Mouse (Mus musculus) left cerebral cortex, postnatal 10 days (tissue): ENCODE data around the gene Gosr1. TPM values are rescaled to one million over a fixed set of nuclear protein-coding genes. Genes with fewer than 3 reads are reported as not detected.
A peak's percentile ranks its signal among the peaks of the same experiment; 100 is the strongest.
"Not testable (repeated sequence)": the region's sequence is repeated elsewhere in the genome, so short reads cannot be mapped to it uniquely, and the experiment has no call there.

Experiments used
- DNase-seq, 2 experiments: peaks; one replicate each; pipeline ENCODE4 v3.0.0; 2021 to 2022; ENCODE audit warnings: low spot score in 2 of 2, mixed read lengths in 1 of 2; ENCODE audit errors: extremely low spot score in 1 of 2
- intact Hi-C: fragments of 180-260 bp; cut with DNase I; formaldehyde crosslinking; loops from one replicate; pipeline ENCODE4 v1.15.1; 2025
- total RNA-seq, 2 experiments: library from RNA; stranded (reverse); gene quantifications; 2 replicates each; pipeline ENCODE4 v1.2.3; 2021

Gosr1 gene
- 10 to 100 TPM; 45.6 to 46.0 TPM for total RNA-seq

DNA sequence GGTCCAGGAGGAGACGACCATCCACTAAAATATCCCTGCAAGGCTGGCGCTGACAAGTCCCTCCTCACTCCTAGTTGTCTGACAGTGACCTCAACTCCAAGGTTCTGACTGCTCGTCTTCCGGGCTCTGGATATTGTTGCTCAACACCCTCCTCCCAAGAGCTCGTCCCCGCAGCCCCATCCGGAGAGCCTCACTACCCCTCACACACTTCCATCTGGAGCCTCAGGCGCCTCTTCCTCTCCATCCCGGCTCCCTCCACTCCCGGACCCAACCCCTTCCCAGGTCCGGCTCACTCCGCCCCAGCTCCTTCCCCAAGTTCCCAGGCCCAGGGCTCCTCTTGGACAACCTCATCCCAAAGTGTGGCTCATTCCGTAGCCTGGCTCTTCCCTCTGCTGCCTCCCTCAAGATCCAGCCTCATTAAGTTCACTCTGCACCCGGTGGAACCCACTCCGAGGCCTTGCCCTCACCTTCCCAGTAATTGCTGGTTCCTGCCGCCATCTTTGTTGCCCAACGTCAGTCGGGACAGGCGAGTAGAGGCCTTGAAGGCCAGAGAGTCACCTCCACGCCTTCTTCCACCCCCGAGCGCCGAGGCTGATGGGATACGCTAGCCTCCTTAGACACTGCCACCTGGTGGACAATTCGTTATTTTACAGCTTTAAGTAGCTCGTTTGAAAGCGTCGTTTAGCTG is at the start of gene Gosr1:
Gene Gosr1, minus strand, starts transcription at position 527 of the 688 bp plus-strand sequence.
- peak; percentile 94 for DNase-seq
- intact Hi-C loops = loop anchor here (2.0 to 5.0 kb wide), 2 partner anchors 86 to 108 kb away; partner anchors contain the start of gene Trarg1

DNA sequence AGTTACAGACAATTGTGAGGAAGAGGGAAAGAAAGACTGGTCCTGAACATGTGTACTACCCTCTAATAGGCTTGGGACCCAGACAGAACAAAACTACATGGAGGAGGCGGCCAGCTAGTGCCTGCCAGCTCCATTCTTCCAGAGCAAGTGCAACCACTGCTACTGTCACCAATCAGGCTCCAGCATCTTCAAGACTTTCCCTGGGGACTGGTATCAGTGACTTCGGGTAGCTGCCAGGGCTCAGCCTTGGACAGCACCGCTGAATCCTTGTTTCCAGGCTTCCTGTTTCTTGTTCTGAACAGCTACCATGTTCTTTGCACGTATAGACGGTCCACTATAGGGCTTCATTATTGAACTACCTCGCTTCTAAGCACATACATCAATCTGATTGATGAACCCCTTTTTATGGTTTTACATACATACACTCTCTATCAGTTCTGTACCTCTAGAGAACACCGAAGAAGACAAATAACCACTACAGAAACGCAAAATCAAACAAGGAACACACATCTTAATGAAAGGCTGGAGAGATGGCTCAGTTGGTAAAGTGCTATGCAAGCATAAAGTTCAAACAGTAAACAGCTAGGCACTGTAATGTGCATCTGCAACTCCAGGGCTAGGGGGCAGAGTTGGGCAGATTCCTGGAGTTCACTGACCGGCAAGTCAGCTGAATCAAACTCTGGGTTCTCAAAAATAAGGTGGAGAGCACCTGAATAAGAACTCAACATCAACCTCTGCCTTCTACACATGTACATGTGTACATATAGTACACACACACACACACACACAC is 47.5 kb upstream of the Gosr1 start:
- DNase-seq = peak in 1 of 2 experiments; percentile 29
- intact Hi-C loops = no loop called here

DNA sequence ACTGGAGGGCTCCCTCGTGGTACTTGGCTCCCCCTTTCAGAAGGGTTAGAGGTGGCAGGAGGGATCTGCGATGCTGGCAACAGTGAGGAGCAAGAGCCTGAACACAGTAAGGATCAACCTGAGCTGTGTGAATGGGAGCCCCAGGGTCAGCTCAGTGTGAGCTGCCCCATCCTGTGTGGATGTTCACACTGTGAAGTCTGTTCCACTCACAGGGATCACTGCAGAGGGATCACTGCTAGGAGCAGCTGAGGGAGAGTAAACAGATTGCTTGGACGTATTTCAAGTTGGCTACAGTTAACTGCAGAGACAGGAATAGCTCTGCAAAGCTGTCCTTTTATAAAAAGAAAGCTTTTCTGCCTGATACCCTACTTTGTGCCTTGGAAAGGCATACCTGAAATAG is 46.1 kb upstream of the Gosr1 start:
- intact Hi-C loops = no loop called here
- peak in 1 of 2 experiments; percentile 33 for DNase-seq

DNA sequence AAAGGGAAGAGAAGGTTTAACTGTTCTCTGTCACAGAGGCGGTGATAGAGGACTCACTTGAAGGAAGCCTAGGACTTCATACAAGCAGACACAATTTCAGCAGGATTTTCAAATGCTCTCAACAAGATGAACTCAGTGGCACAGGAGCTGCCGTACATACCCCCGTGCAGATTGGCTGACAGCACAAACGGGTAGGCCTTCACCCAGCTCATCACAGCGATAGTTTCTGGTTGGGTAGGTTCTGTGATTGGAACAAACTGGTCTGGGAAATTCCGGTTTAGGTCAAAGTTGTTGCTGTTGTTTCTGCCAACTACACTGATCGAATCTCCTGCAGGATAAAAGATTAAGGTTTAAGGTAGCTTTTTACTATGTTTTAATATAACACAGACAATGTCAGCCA is 45.2 kb upstream of the Gosr1 start:
- intact Hi-C loops = no loop called here
- no peak for DNase-seq

DNA sequence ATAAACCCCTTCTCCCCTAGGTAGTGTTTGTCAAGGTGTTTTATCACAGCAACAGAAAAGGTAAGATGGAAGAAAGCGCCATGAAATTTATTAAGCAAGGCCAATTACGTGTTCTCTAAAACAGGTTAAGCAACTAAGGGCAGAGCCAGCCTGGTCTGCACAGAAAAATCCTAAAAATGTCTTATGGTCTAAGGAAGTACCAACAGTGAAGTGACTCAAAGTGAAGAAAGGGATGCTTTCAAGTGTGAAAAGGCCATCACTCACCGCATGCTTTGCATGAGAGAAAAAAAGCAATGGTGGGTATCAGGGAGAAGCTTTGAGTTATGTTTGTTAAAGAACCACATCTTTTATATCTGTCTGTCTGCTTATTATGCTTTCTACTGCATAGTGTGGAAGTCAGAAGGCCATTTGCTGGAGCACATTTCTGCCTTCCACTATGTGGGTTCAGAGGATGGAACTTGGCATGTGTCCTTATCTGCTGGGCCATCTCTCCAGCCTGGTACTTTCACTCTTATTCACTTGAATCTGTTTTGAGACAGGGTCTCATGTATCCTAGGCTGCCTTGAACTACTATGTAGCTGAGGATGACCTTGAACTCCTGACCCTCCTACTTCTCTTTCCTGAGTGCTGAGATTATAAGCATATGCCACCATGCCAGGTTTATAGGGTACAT is 43.8 kb upstream of the Gosr1 start:
- DNase-seq = no peak
- intact Hi-C loops = no loop called here

DNA sequence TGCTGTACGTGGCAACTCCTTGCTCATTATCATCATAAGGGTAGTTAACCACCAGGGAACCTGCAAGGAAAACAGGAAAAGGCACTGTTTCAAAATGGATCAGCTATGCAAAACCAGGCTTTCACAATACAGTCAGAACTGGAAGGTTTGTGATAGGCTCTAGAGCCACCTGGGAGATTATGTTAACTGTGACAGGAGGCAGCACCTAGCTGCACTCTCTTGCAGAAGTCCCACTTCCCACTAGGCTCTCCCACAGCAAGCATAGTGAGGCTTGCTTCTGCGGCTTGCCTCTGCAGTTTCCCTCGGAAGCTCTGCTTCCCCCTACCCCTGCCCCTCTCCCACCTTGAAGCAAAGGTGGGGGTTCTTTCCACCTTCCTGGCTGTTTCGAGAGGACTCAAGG is 42.6 kb upstream of the Gosr1 start:
- intact Hi-C loops = no loop called here
- no peak for DNase-seq

DNA sequence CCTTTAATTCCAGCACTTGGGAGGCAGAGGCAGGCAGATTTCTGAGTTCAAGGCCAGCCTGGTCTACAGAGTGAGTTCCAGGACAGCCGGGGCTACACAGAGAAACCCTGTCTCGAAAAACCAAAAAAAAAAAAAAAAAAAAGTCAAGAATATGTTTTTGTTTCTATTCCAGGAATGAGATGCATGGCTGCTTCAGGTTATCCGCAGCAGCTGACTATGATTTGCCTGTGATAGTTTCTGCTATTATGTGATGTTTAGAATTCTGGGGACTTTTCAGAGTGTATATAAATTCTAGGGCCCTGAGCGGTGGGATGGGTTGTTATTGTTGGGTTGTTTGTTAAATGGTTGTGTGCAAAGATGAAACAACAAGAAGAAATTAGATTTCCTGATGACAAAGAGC is 41.7 kb upstream of the Gosr1 start:
- DNase-seq, intact Hi-C loops: not testable (repeated sequence)

DNA sequence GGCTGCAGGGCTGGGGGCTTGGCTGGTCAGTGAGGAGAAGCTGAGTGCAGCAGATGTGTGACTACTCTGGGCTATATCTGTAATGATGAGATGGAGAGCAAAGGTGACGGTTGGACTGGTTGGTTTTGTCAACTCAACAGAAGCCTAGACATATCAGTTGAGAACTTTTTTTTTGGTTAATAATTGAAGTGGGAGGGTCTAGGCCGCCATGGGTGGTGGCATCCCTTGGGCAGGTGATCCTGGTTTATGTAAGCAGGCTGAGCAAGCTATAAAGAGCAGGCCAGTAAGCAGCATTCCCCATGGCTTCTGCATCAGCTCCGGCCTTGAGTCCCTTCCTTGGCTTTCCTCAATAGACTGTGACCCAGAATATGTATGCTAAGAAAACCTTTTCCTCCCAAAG is 39.9 kb upstream of the Gosr1 start:
- intact Hi-C loops = no loop called here
- DNase-seq = no peak

DNA sequence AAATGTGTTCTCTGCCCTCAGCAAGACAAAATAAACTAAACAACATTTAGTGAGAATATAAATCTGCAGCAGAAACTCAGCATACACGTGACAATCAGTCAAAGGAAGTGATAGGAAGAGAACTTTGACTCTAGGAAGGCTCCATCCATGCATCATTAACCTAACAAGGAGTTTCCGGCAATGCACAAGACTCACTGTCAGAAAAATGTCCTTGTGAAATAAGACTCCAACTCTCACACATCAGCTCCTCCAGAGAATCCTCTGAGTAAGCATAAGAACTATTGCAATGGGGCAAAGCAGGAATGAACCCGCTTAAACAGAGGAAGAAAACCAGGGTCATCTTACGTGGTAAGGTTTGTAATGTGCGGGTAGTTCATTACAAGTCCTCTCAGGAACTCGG is 33.9 kb upstream of the Gosr1 start:
- intact Hi-C loops = no loop called here
- no peak for DNase-seq

DNA sequence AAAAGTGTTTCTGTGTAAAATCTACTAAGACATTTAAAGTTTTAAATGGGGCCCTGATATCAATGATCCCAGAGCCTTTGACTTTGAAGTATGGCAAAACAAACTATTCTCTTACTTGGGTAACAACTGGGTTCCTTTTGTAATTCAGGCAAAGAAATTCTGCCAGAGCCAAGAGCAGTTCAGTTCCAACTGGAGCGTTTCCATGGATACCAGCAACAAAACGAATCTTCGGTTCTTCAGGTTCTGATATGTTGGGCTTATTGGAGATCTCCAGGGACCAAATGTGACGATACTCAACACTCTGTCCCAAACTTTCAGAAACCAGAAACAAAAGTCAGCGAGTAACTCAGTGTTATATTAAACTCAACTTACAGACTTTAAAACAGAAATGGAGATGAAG is 31.9 kb upstream of the Gosr1 start:
- no peak for DNase-seq

DNA sequence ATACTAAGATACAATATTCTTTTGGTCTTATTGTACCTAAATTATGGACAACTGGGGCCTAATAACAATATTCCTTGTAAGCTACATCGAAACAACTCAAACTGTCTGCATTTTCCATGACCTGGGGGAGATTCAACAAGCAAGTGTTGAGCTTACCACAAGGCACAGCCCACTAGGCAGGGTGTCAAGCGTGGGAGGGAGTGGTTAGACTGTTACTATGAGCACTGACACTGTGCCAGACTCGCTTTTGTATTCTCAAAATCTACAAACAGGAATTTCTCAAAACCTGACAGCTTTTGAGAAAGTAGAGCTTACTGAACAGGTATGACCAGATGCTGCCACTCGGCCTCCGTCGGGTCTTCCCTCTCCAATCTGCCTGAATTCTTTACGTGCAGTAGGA is 28.0 kb upstream of the Gosr1 start:
- intact Hi-C loops = no loop called here
- DNase-seq = no peak

More for the DNA sequence above, 31.9 kb upstream of the Gosr1 start:
- intact Hi-C loops = no loop called here

DNA sequence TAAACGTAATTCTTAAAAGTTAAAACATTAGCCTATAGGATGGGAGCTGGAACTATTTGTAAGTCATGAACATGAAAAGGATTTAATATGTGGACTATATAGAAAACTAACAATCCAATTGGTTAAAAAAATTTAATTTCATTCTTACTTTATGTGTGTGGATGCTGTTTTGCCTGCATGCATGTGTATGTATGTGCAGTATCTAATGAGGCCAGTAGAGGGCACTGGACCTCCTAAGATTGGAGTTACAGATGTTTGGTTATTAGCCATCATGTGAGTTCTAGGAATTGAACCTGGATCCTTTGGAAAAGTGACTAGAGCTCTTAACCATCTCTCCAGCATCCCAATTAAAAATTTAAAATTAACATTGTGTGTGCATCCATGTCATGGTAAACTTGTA is 25.9 kb upstream of the Gosr1 start:
- DNase-seq = peak; percentile 24 to 37
- intact Hi-C loops = loop anchor here (5.0 kb wide), 2 partner anchors 103 to 158 kb away; no protein-coding TSS in a partner anchor

DNA sequence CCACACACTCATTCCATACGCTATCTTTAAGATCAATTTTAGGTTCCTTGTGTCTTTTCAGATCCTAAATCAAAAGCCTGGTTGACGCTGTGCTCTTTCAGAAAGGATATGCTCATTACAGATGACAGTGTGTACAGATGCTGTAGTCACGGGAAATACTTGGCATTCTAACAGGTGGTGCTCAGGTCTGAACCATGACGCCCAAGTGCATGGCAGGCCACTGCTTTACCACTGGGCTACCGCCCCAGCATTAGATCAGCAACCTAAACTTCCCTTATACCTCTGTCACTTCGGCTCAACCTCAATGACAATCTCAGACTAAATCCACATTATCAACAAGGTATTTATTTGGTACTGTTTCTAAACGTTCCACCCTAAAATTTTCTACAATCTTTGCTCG is 12.2 kb upstream of the Gosr1 start:
- intact Hi-C loops = no loop called here
- no peak for DNase-seq

DNA sequence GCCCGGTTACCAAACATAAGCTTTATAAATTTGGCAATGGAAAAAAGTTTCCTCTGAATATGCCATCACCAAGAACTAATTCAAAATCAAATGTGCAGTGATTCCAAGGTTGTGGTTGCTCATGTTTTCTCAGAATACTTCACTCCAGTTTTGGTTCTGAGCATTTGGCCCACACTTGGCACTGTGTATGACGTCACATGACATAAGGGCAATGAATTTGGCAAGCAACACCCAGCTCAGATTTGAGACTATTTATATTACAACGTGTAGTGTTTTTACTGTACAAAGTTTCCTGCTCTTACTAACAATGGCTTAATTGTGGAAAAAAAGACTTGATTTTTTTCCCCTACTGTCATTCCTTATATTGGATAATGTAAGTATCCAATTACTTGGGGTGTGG is 10.4 kb upstream of the Gosr1 start:
- intact Hi-C loops = no loop called here
- no peak for DNase-seq

DNA sequence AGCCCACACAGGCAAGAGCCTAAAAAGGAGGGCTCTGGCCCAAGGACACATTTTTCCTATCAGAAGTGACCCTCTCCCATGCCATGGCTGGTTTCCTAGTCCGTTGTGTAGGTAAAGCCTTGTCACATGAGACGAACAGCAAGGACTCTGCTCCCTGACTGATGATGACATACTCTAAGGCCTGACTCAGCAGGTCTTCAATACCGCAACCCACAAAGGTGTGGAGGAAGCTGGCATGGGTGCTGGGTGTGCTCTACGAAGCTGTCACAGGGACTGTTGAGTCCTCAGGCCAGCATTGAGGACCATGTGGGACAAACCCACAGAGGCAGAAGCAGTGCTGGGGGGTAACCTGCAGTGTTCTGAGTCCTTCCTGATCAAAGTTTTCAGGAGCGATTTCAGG is 7.2 kb upstream of the Gosr1 start:
- DNase-seq = no peak
- intact Hi-C loops = no loop called here

DNA sequence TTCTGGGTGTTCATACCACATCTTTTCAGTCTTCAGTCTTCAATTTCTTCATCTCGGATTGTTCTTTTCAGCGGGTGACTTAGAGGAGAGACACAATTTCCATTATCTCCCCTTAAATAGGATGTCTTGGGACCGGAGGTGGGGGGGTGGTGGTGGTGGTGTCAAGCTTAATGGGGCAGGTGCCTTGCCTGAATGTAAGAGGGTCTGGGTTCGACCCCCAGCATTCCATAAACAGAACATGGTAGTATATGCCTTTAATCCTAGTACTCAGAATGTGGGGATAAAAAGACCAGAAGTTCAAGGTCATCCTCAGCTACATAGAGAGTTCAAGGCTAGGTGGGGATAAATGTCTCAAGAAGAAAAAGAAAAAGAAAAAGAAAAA is 353 bp upstream of the Gosr1 start:
- intact Hi-C loops = loop anchor here (2.0 to 5.0 kb wide), 2 partner anchors 86 to 109 kb away; partner anchors contain the start of gene Trarg1
- DNase-seq = no peak

DNA sequence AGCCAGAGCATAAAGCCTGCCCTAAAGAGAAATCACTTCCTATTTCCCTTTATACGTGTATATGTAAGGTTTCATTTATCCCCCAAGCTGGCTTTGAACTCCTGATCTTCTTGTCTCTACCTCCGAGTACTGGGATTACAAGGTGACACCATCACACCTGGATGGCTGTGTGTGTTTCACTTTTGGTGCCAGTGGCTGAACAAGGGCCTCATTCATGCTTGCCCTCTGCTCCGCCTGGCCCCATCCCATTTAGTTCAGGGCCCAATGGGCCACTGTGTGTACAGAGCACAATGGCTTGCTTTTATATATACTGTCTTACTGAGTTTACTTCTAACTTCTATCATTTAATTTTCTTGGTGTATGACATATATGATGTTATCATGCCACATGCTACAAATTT is 11.1 kb downstream of the Gosr1 start:
- intact Hi-C loops = no loop called here
- DNase-seq = no peak

DNA sequence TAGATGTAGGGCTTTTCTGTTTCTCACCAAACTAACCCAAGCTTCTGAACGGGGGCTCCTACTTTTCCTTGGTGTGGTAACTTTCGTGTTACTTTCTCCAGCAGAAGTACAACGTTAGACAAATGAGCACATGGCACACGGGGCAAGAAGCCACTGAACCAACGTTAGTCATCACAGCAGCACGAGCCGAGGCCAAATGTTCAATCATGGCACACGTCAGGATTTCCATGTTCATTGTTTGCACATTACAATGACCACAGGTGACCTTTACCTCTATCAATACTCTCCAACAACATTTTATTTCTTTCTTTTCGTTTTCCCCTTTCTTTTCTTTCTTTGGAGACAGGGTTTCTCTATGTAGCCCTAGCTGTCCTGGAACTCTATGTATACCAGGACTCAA is 14.6 kb downstream of the Gosr1 start:
- no peak for DNase-seq
- intact Hi-C loops = no loop called here

DNA sequence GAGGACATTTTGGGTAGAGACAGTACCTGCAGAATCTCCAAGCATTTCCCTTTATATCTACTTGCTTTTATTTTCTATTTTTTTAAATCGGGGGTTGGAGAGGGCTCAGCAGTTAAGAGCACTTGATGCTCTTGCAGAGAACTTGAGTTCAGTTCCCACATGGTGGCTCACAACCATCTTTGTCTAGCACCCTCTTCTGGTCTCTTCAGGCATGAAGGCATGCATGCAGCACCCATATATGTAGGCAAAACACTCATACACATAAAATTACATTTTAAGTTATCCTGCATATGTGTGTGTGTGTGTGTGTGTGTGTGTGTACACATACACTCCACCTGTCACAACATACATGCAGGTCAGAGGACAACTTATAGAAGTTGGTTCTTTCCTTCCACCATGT is 17.5 kb downstream of the Gosr1 start:
- intact Hi-C loops = no loop called here
- DNase-seq = no peak

DNA sequence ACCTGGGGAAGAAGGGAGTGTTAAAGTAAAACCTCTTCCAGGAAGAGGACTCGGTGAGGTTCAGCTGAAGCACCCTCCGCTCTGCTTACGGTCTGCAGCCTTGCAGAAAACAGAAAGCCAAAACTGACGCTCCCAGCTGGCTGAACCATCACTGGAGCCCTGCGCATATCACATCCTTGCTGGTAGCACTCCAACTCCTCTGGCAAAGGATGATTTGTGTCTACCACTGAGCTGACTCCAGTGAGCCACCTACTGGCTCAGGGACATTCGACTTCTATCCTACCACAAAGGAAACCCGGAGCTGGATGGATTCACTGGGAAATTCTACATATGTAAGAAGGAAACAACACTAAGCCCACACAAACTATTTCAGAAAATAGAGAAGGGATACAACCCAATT is 18.8 kb downstream of the Gosr1 start:
- DNase-seq = peak; percentile 34 to 38
- intact Hi-C loops = loop anchor here (5.0 kb wide), 2 partner anchors 67 to 87 kb away; partner anchors contain the start of gene Trarg1
